Mouse (Mus musculus) c-Kit-positive CD71-positive TER-119-negative erythroid progenitor cells, embryonic 14.5 days (primary cell): ENCODE data around the gene Adcy2.

Experiments
- DNase-seq: peaks from one replicate; pipeline ENCODE4 v3.0.0-alpha.2; 2013; ENCODE audit warnings: low read depth

Gene Adcy2

DNA sequence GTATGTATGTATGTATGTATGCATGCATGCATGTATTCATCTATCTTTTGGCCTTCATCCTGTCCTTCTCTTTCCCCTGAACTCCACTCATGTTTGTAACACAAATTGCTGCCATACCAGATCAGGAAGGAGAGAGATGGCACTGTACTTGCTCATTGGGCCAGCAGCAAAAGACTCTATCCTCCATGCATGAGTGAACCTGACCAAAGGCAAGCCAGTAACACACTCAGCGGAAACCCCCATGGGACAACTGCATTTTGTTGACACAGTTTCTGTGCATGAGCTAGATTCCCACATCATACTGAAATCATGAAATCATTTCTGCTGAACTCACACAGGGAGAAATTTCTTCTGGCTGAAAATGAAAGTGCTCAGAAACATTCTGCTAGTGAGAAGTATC, 172.9 kb downstream of the Adcy2 start:
- no peak for DNase-seq

DNA sequence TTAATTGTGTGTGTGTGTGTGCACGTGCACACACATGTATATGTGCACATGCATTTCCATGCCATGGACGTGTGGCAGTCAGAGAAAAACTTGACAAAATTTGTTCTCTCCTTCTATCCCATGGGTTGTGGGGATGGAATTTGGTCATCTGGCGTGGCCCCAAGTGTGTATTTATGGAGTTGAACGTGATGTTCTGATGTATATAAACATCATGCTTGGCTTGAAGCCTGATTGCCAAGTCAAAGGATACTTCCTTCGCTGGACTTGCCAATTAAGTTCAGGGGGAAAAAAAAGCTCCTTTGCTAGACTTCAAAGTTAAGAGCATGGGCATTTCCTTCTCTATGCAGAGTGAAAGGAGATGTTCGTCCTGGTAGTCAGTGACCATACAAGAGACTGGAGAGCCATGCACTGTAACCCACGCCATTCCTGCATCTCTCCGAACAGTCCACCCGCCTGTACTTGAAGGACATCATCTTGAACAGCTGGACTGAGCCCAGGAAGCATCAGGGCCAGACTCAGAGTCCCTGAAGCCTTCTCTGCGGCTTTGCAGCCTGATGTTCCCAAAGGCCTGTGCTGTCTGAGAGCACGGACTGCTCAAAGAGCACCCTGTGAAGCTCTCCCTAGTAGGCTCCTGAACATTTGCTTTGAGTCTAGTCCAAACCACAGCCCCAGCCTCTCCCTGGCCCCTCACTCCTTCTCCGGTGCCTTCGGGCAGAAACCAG, 178.3 kb downstream of the Adcy2 start:
- DNase-seq = no peak

GRCm38 (mm10) chr13:68815704-68816477, 183.4 kb downstream of the Adcy2 start:
- DNase-seq = no peak

- no peak for DNase-seq
Measured at GRCm38 (mm10) chr13:68811185-68811584, 188.2 kb downstream of the Adcy2 start.

GRCm38 (mm10) chr13:68799777-68800176, 199.6 kb downstream of the Adcy2 start:
- DNase-seq = no peak

DNA sequence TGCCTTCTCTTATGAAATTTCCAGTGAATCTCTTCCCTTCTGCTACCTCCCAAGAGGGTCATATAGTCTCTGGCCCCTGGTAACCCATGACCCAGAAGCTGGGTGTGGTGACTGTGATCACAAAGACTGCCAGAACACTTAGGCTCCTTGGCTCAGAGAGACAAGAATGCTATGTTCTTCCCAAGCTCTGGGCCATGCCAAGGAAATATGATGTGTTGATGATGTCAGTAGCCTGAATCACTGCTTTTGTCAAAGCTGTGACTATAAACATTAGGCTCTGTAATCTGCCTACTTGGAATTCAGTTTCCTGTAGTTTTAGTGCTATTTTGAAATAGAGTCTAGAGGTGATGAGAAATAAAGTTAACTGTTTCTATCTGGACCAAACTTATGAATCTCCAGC, 206.1 kb downstream of the Adcy2 start:
- no peak for DNase-seq

DNA sequence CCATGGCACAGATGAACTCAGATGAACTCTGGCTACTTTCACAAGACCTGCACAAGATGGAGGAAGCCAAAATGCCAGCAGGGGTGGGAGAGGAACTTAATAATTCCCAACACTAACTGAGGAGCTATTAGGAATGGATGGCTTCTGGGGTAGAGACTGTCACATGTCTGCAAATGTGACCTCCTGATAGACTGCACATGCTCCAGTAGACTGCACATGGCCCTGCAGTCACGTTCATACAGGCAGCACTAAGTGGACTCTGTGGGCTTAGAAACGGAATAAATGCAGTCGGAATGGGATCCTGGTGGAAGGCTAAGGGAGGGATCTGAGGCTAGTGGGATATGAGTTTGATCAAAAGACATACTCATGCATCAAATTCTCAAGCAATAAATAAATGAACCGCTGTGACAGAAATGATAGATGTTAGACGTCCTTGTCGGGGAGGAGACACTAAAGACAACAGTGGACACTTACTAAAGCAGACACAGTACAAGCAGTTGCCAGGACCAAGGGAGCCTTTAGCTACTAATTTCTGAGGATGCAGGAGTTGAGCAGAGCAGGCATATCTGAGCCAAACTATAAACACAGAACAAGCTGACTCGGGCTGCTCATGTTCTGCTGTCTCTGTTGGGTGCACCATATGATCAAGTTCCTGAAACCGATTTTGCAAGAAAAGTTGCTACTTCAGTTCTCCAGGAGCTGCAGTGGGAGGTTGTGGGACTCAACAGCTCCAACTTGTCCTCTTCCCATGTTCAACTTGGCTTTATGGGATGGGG, 211.9 kb downstream of the Adcy2 start:
- DNase-seq = no peak

GRCm38 (mm10) chr13:68783096-68783495, 216.2 kb downstream of the Adcy2 start:
- no peak for DNase-seq

GRCm38 (mm10) chr13:68778011-68778672, 221.2 kb downstream of the Adcy2 start:
- no peak for DNase-seq

GRCm38 (mm10) chr13:68773599-68774211, 225.6 kb downstream of the Adcy2 start:
- no peak for DNase-seq

DNA sequence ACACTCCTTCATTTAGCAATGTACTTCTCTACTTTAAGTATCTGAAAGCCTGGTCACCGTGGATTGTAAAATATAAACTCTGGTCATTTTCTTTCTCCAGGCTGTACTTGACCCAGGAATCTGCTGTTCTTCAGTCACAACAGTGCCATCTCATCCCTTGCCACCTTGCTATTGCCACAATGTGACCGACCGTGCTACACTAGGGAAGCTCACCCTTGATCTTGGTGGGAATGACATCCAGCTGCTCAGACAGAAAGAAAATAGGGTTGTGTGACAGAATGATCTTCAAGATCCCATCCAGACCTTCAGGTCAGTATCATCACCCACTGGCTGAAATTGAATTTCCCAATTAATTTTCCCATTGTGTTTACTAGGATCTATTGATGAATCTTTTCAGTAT, 230.8 kb downstream of the Adcy2 start:
- no peak for DNase-seq

- DNase-seq = no peak
Measured at GRCm38 (mm10) chr13:68765896-68766578, 233.3 kb downstream of the Adcy2 start.

- DNase-seq = no peak
Measured at GRCm38 (mm10) chr13:68764614-68765013, 234.7 kb downstream of the Adcy2 start.

- no peak for DNase-seq
Measured at GRCm38 (mm10) chr13:68749801-68750200, 249.5 kb downstream of the Adcy2 start.

DNA sequence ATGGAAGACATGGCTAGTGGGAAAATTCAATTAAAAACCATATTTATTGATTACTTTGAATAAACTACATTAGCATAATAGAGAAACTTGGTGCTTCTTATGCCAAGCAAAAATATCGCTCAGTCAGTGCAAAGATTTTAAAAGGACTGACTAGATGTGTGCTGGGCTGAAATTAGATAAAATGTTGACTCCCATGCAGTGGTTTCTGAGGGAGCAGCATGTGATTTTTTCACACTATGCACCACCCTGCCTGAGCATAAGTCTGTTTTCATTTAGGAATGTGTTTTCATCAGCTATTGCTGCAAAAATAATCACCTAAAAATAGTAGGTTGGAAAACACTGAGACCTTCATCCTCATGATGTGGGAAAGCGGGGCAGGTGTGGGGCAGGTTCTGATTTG, 250.0 kb downstream of the Adcy2 start:
- no peak for DNase-seq

DNA sequence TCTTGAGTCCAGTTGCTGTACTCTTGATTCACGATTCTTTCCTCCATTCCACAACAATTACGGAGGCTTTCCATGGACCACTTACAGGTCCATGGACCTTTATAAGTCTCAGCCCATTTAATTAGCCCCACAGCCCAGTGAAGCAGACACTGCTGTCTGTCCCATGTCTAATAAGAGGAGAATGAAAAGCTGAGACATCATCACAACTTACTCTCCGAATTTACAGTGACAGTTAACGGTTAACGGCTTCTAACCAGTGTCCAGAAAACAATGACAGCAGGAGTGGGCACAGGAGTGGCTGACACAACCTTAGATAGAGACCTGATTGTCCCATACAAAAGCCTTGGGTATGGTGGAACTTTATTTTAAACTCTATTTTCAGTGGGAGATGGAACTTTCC, 253.9 kb downstream of the Adcy2 start:
- no peak for DNase-seq

DNA sequence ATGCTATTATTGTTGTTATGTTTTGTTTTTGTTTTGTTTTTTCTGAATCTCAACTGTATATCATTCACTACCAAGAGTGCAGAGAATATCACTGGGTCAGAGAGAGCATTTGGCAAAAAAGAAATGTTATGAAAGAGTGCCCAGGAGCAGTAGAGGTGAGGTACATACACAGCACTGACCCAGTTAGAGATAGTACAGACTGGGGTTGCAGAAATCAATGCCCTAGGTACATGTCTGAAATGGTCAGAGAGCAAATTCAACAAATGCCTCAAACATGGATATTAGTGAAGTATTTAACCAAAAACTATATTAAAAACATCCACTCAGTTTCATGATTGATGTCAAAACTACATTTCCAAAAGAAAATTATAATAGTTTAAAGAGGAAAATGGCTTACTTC, 286.7 kb downstream of the Adcy2 start:
- no peak for DNase-seq

DNA sequence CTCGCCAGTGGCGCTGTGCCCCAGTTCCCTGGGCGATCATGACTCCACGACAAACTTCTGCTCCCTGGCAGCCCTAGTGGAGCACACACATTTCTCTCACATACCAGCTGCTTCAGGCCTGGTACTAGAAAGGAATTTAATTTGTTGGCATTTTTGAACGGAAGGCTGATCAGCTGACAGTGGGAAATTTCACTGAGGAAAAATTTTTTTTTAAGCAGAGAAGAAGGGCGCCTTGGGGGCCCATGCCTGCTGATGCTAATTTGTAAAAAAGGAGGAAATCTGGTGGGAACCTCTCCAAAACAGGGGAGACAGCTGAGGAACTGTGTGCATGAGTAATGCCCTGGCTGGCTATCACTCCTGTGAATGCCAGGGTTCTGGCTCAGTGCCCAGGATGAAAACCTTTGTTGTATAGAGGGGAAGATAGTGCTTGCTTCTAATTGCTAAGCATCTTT, 292.0 kb downstream of the Adcy2 start:
- DNase-seq = no peak

- DNase-seq = no peak
Measured at GRCm38 (mm10) chr13:68684919-68685318, 314.4 kb downstream of the Adcy2 start.

DNA sequence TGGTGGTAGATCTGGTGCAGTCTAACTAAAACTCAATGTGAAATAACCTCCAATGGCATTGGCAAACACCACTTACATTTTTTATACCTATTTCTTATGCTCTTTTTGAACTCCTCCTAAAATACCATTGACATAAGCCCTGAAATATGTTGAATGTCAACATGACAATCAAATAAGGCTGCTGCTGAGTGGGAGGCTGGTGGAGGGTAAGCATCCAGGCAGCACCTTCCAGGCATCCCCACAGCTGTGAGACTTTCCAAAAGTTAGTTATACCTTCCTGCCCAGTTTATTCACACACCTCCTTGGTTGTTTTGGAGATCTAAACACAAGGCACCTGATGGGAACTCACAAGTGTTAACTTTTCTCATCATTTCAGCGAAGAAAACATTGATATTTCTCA, 318.9 kb downstream of the Adcy2 start:
- no peak for DNase-seq

DNA sequence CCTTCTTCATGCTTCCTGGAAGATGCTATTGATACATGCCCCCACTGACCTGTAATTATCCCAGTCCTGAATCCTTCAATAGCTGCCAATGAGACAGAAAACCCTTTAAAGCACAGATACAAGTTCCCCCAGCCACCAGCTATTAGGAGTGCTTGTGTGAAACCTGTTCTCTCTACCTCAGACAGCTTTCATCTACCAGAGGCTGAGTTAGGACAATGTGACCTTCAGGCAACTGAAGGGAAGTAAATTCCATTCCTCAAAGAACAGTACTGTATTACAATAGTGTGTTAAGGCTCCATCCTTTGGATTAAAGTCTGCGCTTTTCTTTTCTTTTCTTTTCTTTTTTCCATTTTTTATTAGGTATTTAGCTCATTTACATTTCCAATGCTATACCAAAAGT, 356.6 kb downstream of the Adcy2 start:
- no peak for DNase-seq
